Mouse (Mus musculus) C2C12 (cell line): ENCODE results near the gene Sart3.
"Not testable (repeated sequence)": the region's sequence is repeated elsewhere in the genome, so short reads cannot be mapped to it uniquely, and the experiment has no call there.

Source experiments
- CEBPB ChIP-seq: IDR thresholded peaks from one replicate; pipeline ENCODE4 v1.6.1; 2011; ENCODE audit warnings: low read depth, mild to moderate bottlenecking, control low read depth, moderate library complexity
- CTCF ChIP-seq: IDR thresholded peaks from one replicate; pipeline ENCODE4 v1.5.1; 2011; ENCODE audit not compliant: control insufficient read depth, insufficient read depth, insufficient read length
- MAX ChIP-seq: IDR thresholded peaks from one replicate; pipeline ENCODE4 v1.6.1; 2011; ENCODE audit warnings: mild to moderate bottlenecking, control low read depth
- MYOD1 ChIP-seq: IDR thresholded peaks from one replicate; pipeline ENCODE4 v1.6.1; 2011; ENCODE audit warnings: low read depth; ENCODE audit not compliant: control insufficient read depth, insufficient read length
- MYOG ChIP-seq: IDR thresholded peaks from one replicate; pipeline ENCODE4 v1.6.1; 2011; ENCODE audit not compliant: control insufficient read depth, insufficient read length; ENCODE audit errors: extremely low read depth
- USF1 ChIP-seq: IDR thresholded peaks from one replicate; pipeline ENCODE4 v1.6.1; 2011; ENCODE audit warnings: low read depth, mild to moderate bottlenecking, control low read depth, moderate library complexity

- TF ChIP-seq CTCF, MYOD1, CEBPB, MYOG, MAX, USF1: not testable (repeated sequence)
Measured at GRCm38 (mm10) chr5:113811824-113812420, 39.6 kb upstream of the Sart3 start.
